Mouse (Mus musculus): ENCODE results near the gene Ubr1.
A peak's percentile ranks its signal among the peaks of the same experiment; 100 is the strongest.
"Not testable (repeated sequence)": the region's sequence is repeated elsewhere in the genome, so short reads cannot be mapped to it uniquely, and the experiment has no call there.

The Ubr1 gene

GRCm38 (mm10) chr2:120972964-120973363 is 2.4 kb upstream of the Ubr1 start:
- DNase-seq: no peak

GRCm38 (mm10) chr2:120972257-120972656 is 1.7 kb upstream of the Ubr1 start:
- not testable (repeated sequence) for DNase-seq

GRCm38 (mm10) chr2:120971766-120972165 is 1.3 kb upstream of the Ubr1 start:
- no peak for DNase-seq

GRCm38 (mm10) chr2:120970045-120970539 is 423 bp downstream of the Ubr1 start:
- DNase-seq: no peak

GRCm38 (mm10) chr2:120965486-120965885 is 5.0 kb downstream of the Ubr1 start:
- DNase-seq: no peak

- no peak for DNase-seq
These were observed 7.4 kb downstream of the Ubr1 start for GRCm38 (mm10) chr2:120963110-120963509.

GRCm38 (mm10) chr2:120960261-120960660 is 10.3 kb downstream of the Ubr1 start:
- DNase-seq: no peak

GRCm38 (mm10) chr2:120959827-120960226 is 10.7 kb downstream of the Ubr1 start:
- no peak for DNase-seq

GRCm38 (mm10) chr2:120959363-120959762 is 11.2 kb downstream of the Ubr1 start:
- no peak for DNase-seq

GRCm38 (mm10) chr2:120952176-120952938 is 18.2 kb downstream of the Ubr1 start:
- no peak for DNase-seq

GRCm38 (mm10) chr2:120951208-120951607 is 19.3 kb downstream of the Ubr1 start:
- peak; percentile 30 for DNase-seq

GRCm38 (mm10) chr2:120933038-120933437 is 37.5 kb downstream of the Ubr1 start:
- no peak for DNase-seq

- no peak for DNase-seq
These were observed 61.0 kb downstream of the Ubr1 start for GRCm38 (mm10) chr2:120909556-120909955.

GRCm38 (mm10) chr2:120896361-120896760 is 74.2 kb downstream of the Ubr1 start:
- DNase-seq: no peak

- DNase-seq: no peak
These were observed 82.9 kb downstream of the Ubr1 start for GRCm38 (mm10) chr2:120887601-120888000.

- no peak for DNase-seq
These were observed 97.3 kb downstream of the Ubr1 start for GRCm38 (mm10) chr2:120873192-120873591.

GRCm38 (mm10) chr2:120871447-120872336 is 98.8 kb downstream of the Ubr1 start:
- peak; percentile 13 for DNase-seq

- peak; percentile 51 for DNase-seq
These were observed 103.2 kb downstream of the Ubr1 start for GRCm38 (mm10) chr2:120867336-120867735.

- DNase-seq: no peak
These were observed 104.0 kb downstream of the Ubr1 start for GRCm38 (mm10) chr2:120866561-120866960.

GRCm38 (mm10) chr2:120863389-120863788 is 107.1 kb downstream of the Ubr1 start:
- DNase-seq: no peak

GRCm38 (mm10) chr2:120860699-120861098 is 109.8 kb downstream of the Ubr1 start:
- DNase-seq: no peak

- DNase-seq: no peak
These were observed 112.4 kb downstream of the Ubr1 start for GRCm38 (mm10) chr2:120858131-120858530.

- DNase-seq: no peak
These were observed 117.4 kb downstream of the Ubr1 start for GRCm38 (mm10) chr2:120853151-120853550.

GRCm38 (mm10) chr2:120852626-120853025 is 117.9 kb downstream of the Ubr1 start:
- DNase-seq: no peak
